Mouse (Mus musculus): Measurements from ENCODE around the gene Fundc1. TPM values are rescaled to one million over a fixed set of nuclear protein-coding genes. Genes with fewer than 3 reads are reported as not detected.
A peak's percentile ranks its signal among the peaks of the same experiment; 100 is the strongest.

The Fundc1 gene
- 80.2 and 80.6 TPM in 2 replicates for polyA plus RNA-seq (2014; fragmentation: Nextera tagmentation; extraction: Ambion mirVana)

DNA sequence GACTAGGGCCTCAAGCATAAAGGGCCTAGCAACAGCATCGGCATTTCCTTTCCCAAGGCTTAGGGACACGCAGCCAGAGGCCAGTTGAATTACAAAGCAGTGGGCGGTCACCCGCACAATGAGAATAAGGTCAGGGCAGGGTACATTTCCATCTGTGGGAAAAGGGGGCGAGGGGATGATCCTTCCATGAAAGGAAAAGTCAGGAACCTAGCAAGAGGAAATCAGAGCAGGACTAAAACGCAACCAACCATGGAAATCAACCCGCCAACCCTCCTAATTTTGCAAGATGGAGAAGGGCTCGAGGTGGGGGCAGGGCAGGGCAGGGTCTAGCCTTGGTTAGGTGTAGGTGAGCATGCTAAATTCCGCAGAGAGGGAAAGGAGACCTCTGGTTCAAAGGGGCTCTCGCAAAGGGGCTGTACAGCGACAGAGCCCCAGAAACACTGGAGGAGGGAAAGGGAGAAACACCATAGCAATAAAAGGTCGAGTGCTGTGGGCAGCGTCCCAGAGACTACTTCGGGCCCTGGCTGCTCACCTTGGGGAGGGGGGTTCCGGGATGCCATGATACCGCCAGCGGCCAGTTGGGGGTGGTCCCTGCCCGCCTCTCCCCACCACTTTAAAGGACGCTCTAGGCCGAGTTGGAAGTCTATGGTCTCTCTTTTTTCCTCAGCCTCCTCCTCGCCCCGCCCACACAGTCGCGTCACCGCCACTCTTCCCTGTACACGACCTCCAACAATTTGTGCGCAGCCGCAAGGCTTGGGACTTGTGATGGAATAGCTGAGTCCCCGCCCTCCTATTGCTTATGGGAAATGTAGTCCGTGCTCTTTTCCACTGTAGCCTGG is at the start of gene Fundc1:
Gene Fundc1 (minus strand): TSS at position 705 of the 839 bp plus-strand sequence.
- DNase-seq (ENCODE audit: low spot score) (peak; percentile 97), ATAC-seq (peak; percentile 99)
- Histone ChIP-seq H3K4me3 (ENCODE audit: low read depth, low read length) (peak within 1 kb of the TSS; percentile 40), H3K4me2 (ENCODE audit: low read length) (peak within 1 kb of the TSS; percentile 50), H3K4me1 (ENCODE audit: control insufficient read depth, insufficient read depth, low read length) (no peaks in the 10 kb centered on the region), H3K36me3 (ENCODE audit: control insufficient read depth, insufficient read depth, low read length) (no peaks in the 10 kb centered on the region), H3K9me3 (replicated peaks; ENCODE audit: control insufficient read depth, low read length) (no peaks in the 10 kb centered on the region), H3K9ac (ENCODE audit: low read length) (peak within 1 kb of the TSS; percentile 66), H3K27ac (ENCODE audit: low read depth, low read length) (peak within 1 kb of the TSS; percentile 79), H3K27me3 (replicated peaks; ENCODE audit: control insufficient read depth, insufficient read depth, low read length) (no peaks in the 10 kb centered on the region)
- 19% methylated on average over 30 of the region's 30 CpGs for WGBS

DNA sequence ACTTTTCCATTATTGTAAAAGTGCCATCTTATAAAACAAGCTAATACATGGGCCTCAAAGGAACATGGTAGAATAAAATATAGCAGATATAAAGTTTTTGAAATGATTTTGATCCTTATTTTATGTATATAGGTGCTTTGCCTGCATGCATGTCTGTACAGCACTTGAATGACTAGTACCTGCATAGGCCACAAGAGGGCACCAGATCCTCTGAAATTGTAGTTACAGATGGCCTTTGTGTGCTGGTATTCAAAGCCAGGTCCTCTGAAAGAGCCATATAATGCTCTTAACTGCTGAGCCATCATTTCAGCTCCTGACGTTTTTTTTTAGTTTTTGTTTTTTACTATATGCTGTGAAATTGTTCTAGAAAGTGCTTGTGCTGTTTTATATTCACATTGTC is 39.1 kb upstream of the Fundc1 start:
- DNase-seq (ENCODE audit: low spot score) (no peak), ATAC-seq (no peak)
- WGBS: 76% methylated on average over 1 of the region's 1 CpGs
- Histone ChIP-seq H3K4me3 (ENCODE audit: low read depth, low read length) (no peak overlapping the region), H3K9ac (ENCODE audit: low read length) (no peak overlapping the region), H3K27ac (ENCODE audit: low read depth, low read length) (no peak overlapping the region), H3K4me2 (ENCODE audit: low read length) (no peak overlapping the region), H3K9me3 (replicated peaks; ENCODE audit: control insufficient read depth, low read length) (no peaks in the 10 kb centered on the region), H3K27me3 (replicated peaks; ENCODE audit: control insufficient read depth, insufficient read depth, low read length) (no peaks in the 10 kb centered on the region), H3K4me1 (ENCODE audit: control insufficient read depth, insufficient read depth, low read length) (no peaks in the 10 kb centered on the region), H3K36me3 (ENCODE audit: control insufficient read depth, insufficient read depth, low read length) (no peaks in the 10 kb centered on the region)

DNA sequence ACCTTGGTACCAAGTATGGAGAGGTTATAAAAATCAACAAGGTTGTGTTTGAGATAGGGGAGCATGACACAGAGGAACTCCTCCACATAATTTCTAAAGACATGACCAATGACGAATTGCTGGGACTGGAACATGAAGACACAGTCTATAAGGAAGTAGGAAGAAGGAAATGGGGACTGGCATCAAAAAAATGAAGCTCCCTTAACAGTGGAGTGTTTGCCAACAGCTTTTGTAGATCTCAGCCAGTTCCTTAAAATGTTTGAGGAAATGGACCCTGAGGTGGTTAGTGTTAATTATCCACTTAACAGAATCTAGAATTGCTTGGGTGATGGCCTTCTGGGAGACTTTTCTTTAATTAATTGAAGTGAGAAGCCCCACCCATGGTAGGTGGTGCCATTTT is 36.6 kb upstream of the Fundc1 start:
- no peaks in the 10 kb centered on the region for H3K9me3 ChIP-seq (replicated peaks; ENCODE audit: control insufficient read depth, low read length)
- H3K4me1 ChIP-seq (ENCODE audit: control insufficient read depth, insufficient read depth, low read length): no peaks in the 10 kb centered on the region
- H3K4me2 ChIP-seq (ENCODE audit: low read length): no peak overlapping the region
- H3K36me3 ChIP-seq (ENCODE audit: control insufficient read depth, insufficient read depth, low read length): no peaks in the 10 kb centered on the region
- no peak overlapping the region for H3K4me3 ChIP-seq (ENCODE audit: low read depth, low read length)
- no peaks in the 10 kb centered on the region for H3K27me3 ChIP-seq (replicated peaks; ENCODE audit: control insufficient read depth, insufficient read depth, low read length)
- DNase-seq (ENCODE audit: low spot score): no peak
- no peak overlapping the region for H3K27ac ChIP-seq (ENCODE audit: low read depth, low read length)
- H3K9ac ChIP-seq (ENCODE audit: low read length): no peak overlapping the region
- ATAC-seq: no peak
- 70% methylated on average over 1 of the region's 1 CpGs for WGBS

DNA sequence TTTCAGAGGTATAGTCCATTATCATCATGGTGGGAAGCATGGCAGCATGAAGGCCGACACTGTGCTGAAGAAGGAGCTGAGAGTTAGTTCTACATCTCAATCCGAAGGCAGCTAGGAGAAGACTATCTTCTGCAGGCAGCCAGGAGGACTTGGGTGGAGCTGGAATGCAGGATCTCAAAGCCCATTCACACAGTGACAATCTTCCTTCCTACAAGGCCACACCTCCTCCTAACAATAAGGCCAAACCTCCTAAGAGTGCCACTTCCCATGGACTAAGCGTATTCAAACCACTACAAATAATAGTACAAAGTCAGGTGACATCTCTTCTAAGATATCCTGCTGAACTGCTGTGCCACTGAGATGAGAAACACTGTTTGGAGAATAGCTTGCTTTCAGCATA is 35.5 kb upstream of the Fundc1 start:
- Histone ChIP-seq H3K27me3 (replicated peaks; ENCODE audit: control insufficient read depth, insufficient read depth, low read length) (no peaks in the 10 kb centered on the region), H3K36me3 (ENCODE audit: control insufficient read depth, insufficient read depth, low read length) (no peaks in the 10 kb centered on the region), H3K9ac (ENCODE audit: low read length) (no peak overlapping the region), H3K4me2 (ENCODE audit: low read length) (no peak overlapping the region), H3K27ac (ENCODE audit: low read depth, low read length) (no peak overlapping the region), H3K4me3 (ENCODE audit: low read depth, low read length) (no peak overlapping the region), H3K9me3 (replicated peaks; ENCODE audit: control insufficient read depth, low read length) (no peaks in the 10 kb centered on the region), H3K4me1 (ENCODE audit: control insufficient read depth, insufficient read depth, low read length) (no peaks in the 10 kb centered on the region)
- DNase-seq (ENCODE audit: low spot score) (no peak), ATAC-seq (no peak)
- WGBS: 77% methylated on average over 3 of the region's 3 CpGs

DNA sequence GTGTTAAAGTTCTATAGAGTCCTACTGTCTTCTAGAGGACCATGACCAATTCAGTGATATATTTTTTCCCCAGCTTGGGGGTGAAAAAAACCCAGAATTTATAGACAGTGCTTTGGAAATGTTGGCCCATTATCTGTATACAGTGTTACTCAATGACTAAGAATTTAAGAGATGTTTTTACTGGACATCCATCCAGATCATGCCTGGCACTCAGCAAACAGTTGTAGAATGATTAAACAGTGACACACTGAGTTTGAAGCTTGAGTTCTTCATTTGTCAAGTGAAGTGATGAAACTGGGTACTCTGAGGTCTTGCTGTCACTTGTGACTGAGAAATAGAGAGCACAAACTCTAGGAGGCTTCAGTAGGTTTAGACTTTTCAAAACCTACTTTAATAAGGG is 21.2 kb upstream of the Fundc1 start:
- H3K4me2 ChIP-seq (ENCODE audit: low read length): no peak overlapping the region
- no peaks in the 10 kb centered on the region for H3K36me3 ChIP-seq (ENCODE audit: control insufficient read depth, insufficient read depth, low read length)
- no peak overlapping the region for H3K9ac ChIP-seq (ENCODE audit: low read length)
- no peak for DNase-seq (ENCODE audit: low spot score)
- no peak overlapping the region for H3K27ac ChIP-seq (ENCODE audit: low read depth, low read length)
- no peaks in the 10 kb centered on the region for H3K9me3 ChIP-seq (replicated peaks; ENCODE audit: control insufficient read depth, low read length)
- ATAC-seq: no peak
- H3K4me1 ChIP-seq (ENCODE audit: control insufficient read depth, insufficient read depth, low read length): no peaks in the 10 kb centered on the region
- no peaks in the 10 kb centered on the region for H3K27me3 ChIP-seq (replicated peaks; ENCODE audit: control insufficient read depth, insufficient read depth, low read length)
- no peak overlapping the region for H3K4me3 ChIP-seq (ENCODE audit: low read depth, low read length)

DNA sequence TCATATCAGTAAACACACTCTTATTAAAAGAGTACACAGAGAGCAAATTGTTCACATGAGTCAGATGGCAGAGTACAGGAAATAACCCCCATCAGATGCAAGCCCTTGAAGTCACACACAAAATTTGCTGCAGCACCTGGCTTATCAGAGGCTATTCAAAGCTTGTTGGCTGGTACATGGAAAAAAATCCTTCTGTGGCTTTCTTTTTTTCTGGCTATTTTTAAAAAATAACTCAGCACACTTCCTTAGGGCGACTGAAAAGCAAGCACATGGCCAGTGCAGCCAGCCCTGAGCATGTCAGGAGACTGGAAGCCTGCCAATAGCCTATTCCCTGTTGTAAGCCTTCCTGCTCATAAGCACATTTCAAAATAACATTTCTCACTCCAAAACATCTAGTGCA is 18.6 kb upstream of the Fundc1 start:
- H3K36me3 ChIP-seq (ENCODE audit: control insufficient read depth, insufficient read depth, low read length): no peaks in the 10 kb centered on the region
- H3K9ac ChIP-seq (ENCODE audit: low read length): no peak overlapping the region
- DNase-seq (ENCODE audit: low spot score) (peak; percentile 53), ATAC-seq (peak; percentile 69)
- no peaks in the 10 kb centered on the region for H3K4me1 ChIP-seq (ENCODE audit: control insufficient read depth, insufficient read depth, low read length)
- no peaks in the 10 kb centered on the region for H3K27me3 ChIP-seq (replicated peaks; ENCODE audit: control insufficient read depth, insufficient read depth, low read length)
- H3K4me2 ChIP-seq (ENCODE audit: low read length): no peak overlapping the region
- H3K27ac ChIP-seq (ENCODE audit: low read depth, low read length): no peak overlapping the region
- H3K4me3 ChIP-seq (ENCODE audit: low read depth, low read length): no peak overlapping the region
- WGBS: 23% methylated on average over 1 of the region's 1 CpGs
- H3K9me3 ChIP-seq (replicated peaks; ENCODE audit: control insufficient read depth, low read length): no peaks in the 10 kb centered on the region

DNA sequence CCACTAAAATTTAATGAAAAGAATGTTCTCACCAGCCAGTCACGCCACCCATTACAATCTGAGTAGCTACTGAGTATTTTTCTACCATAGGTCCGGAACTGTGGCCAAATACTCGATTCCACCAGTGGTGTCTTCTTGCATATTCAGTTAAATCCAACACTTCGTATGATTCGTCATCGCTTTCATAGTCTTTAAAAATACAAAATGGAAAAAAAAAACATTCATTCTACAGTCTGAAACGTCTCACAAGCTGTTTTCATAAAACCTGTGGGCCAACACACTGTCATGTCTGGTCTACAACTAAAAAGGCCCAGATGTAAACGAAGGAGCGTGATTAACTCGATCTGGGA is 879 bp downstream of the Fundc1 start:
- Histone ChIP-seq H3K36me3 (ENCODE audit: control insufficient read depth, insufficient read depth, low read length) (no peaks in the 10 kb centered on the region), H3K27ac (ENCODE audit: low read depth, low read length) (peak overlapping the region; percentile 79), H3K9me3 (replicated peaks; ENCODE audit: control insufficient read depth, low read length) (no peaks in the 10 kb centered on the region), H3K4me2 (ENCODE audit: low read length) (peak overlapping the region; percentile 50), H3K4me1 (ENCODE audit: control insufficient read depth, insufficient read depth, low read length) (no peaks in the 10 kb centered on the region), H3K4me3 (ENCODE audit: low read depth, low read length) (peak overlapping the region; percentile 40), H3K9ac (ENCODE audit: low read length) (peak overlapping the region; percentile 66), H3K27me3 (replicated peaks; ENCODE audit: control insufficient read depth, insufficient read depth, low read length) (no peaks in the 10 kb centered on the region)
- DNase-seq (ENCODE audit: low spot score): no peak
- no peak for ATAC-seq
- WGBS: 22% methylated on average over 10 of the region's 10 CpGs

DNA sequence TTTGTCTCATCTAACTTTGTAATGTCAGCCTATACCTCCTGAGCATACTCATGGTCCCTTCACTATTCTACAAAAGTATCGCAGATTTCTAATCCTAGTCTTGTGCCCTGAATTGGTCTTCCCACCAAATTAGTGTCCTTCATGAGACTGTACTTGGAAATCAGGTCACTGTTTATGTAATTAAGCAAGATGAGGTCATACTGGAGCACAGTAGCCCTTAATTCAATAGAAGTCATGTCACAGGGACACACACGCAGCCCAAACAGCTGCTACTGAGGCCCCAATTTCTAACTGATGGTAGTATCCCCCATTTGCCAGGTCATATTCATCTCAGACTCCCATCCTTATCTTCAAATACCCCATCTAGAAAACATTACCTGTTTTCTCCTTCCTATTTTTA is 3.5 kb downstream of the Fundc1 start:
- no peak overlapping the region for H3K9ac ChIP-seq (ENCODE audit: low read length)
- no peak overlapping the region for H3K27ac ChIP-seq (ENCODE audit: low read depth, low read length)
- H3K9me3 ChIP-seq (replicated peaks; ENCODE audit: control insufficient read depth, low read length): no peaks in the 10 kb centered on the region
- no peak overlapping the region for H3K4me2 ChIP-seq (ENCODE audit: low read length)
- H3K36me3 ChIP-seq (ENCODE audit: control insufficient read depth, insufficient read depth, low read length): no peaks in the 10 kb centered on the region
- WGBS: 70% methylated on average over 2 of the region's 2 CpGs
- no peak overlapping the region for H3K4me3 ChIP-seq (ENCODE audit: low read depth, low read length)
- H3K4me1 ChIP-seq (ENCODE audit: control insufficient read depth, insufficient read depth, low read length): no peaks in the 10 kb centered on the region
- H3K27me3 ChIP-seq (replicated peaks; ENCODE audit: control insufficient read depth, insufficient read depth, low read length): no peaks in the 10 kb centered on the region
- no peak for ATAC-seq
- DNase-seq (ENCODE audit: low spot score): no peak

DNA sequence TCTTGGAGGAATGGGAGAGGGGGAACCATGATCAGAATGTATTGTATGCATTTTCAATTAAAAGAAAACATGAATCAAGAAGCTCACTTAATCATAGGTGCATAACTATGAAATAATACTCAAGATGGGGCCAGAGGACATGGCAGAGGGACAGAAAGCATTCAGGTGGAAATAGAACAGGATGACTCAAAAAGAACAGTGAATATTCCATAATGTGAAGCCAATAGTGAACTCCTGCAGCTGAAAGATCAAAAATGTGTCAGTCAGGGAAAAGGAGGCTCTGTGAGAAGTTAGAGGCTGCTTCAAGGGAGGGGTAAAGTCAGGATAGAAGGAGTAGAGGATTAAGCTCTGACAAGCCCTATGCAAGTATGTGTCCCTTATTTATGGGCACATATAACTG is 6.4 kb downstream of the Fundc1 start:
- no peaks in the 10 kb centered on the region for H3K9me3 ChIP-seq (replicated peaks; ENCODE audit: control insufficient read depth, low read length)
- DNase-seq (ENCODE audit: low spot score) (no peak), ATAC-seq (no peak)
- H3K4me3 ChIP-seq (ENCODE audit: low read depth, low read length): no peak overlapping the region
- H3K36me3 ChIP-seq (ENCODE audit: control insufficient read depth, insufficient read depth, low read length): no peaks in the 10 kb centered on the region
- no peak overlapping the region for H3K9ac ChIP-seq (ENCODE audit: low read length)
- H3K4me2 ChIP-seq (ENCODE audit: low read length): no peak overlapping the region
- no peak overlapping the region for H3K27ac ChIP-seq (ENCODE audit: low read depth, low read length)
- H3K4me1 ChIP-seq (ENCODE audit: control insufficient read depth, insufficient read depth, low read length): no peaks in the 10 kb centered on the region
- H3K27me3 ChIP-seq (replicated peaks; ENCODE audit: control insufficient read depth, insufficient read depth, low read length): no peaks in the 10 kb centered on the region

All from forebrain, embryonic 14.5 days (tissue).